Mouse (Mus musculus) brain, embryonic 14.5 days (tissue): Measurements from ENCODE around the gene Lemd2.

Experiments
- CTCF ChIP-seq: fragments of 200-500 bp; IDR thresholded peaks from 2 replicates; pipeline ENCODE4 v1.5.1; 2012; ENCODE audit warnings: inconsistent platforms, mild to moderate bottlenecking, moderate library complexity, borderline replicate concordance; ENCODE audit not compliant: insufficient read depth, insufficient read length; ENCODE audit errors: extremely low read depth
- POLR2A ChIP-seq: fragments of 200-500 bp; IDR thresholded peaks from 2 replicates; pipeline ENCODE4 v1.6.1; 2012; ENCODE audit warnings: mild to moderate bottlenecking, inconsistent platforms, borderline replicate concordance; ENCODE audit not compliant: poor library complexity, insufficient read depth, insufficient read length, severe bottlenecking; ENCODE audit errors: extremely low read depth

DNA sequence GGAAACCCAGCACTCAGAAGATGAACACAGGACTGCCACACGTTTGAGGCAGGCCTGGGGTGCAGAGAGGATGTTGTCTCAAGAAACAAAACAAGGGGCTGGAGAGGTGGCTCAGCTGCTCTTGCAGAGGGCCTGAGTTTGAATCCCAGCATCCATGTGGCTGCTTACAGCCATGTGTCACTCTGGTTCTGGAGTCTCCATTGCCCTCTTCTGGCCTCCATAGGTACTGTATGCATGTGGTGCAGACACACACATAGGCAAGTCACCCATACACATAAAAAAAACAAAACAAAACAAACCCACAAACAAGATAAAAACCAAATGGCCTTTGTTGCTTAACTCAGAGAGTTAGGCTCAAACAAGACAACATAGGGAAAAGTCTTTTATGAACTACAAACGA lies 2.3 kb downstream of the Lemd2 start:
- TF ChIP-seq POLR2A: no peak
- TF ChIP-seq CTCF: peak; percentile 42; the same call in 1 of the 2 replicates
